Mouse (Mus musculus) stomach, embryonic 14.5 days (tissue): ENCODE data around the gene Art5. TPM values are rescaled to one million over a fixed set of nuclear protein-coding genes. Genes with fewer than 3 reads are reported as not detected.

ENCODE experiments used
- ATAC-seq: fragments of 200-750 bp; cut with Nextera tagmentation; 2 replicates; pipeline ENCODE4 v1.8.0; 2017; ENCODE audit warnings: low read depth, moderate TSS enrichment; ENCODE audit not compliant: insufficient number of reproducible peaks, insufficient read depth, low FRiP score
- H3K27ac ChIP-seq: fragments of 300-500 bp; sonication (generic); 2 replicates; pipeline ENCODE4 v1.5.1; 2014; ENCODE audit warnings: mild to moderate bottlenecking, low read length, moderate library complexity, mixed read lengths
- H3K27me3 ChIP-seq: fragments of 300-500 bp; sonication (generic); 2 replicates; pipeline ENCODE4 v1.6.1; 2014; ENCODE audit warnings: low read length, control low read depth, mixed read lengths; ENCODE audit not compliant: control insufficient read depth, insufficient read depth
- H3K36me3 ChIP-seq: fragments of 300-500 bp; sonication (generic); 2 replicates; pipeline ENCODE4 v1.6.1; 2014; ENCODE audit warnings: mild to moderate bottlenecking, control low read depth, low read length, moderate library complexity, mixed read lengths; ENCODE audit not compliant: control insufficient read depth, insufficient read depth
- H3K4me1 ChIP-seq: fragments of 300-500 bp; sonication (generic); 2 replicates; pipeline ENCODE4 v1.6.1; 2014; ENCODE audit warnings: low read length, control low read depth, mixed read lengths; ENCODE audit not compliant: control insufficient read depth, insufficient read depth
- H3K4me2 ChIP-seq: fragments of 300-500 bp; sonication (generic); replicated peaks from 2 replicates; pipeline ENCODE4 v1.6.1; 2014; ENCODE audit warnings: low read depth, low read length, control low read depth
- H3K4me3 ChIP-seq: fragments of 300-500 bp; sonication (generic); 2 replicates; pipeline ENCODE4 v1.5.1; 2014; ENCODE audit warnings: low read depth, low read length, control low read depth
- H3K9ac ChIP-seq: fragments of 300-500 bp; sonication (generic); replicated peaks from 2 replicates; pipeline ENCODE4 v1.6.1; 2014; ENCODE audit warnings: low read depth, mild to moderate bottlenecking, control low read depth, low read length, moderate library complexity, mixed read lengths
- H3K9me3 ChIP-seq: fragments of 300-500 bp; sonication (generic); 2 replicates; pipeline ENCODE4 v1.6.1; 2016; ENCODE audit warnings: low read depth, low read length, control low read depth; ENCODE audit not compliant: control insufficient read depth
- WGBS: fragments of 180-500 bp; shearing (Covaris S2); extraction: QIAGEN DNeasy Blood & Tissue Kit; methylation state at CpG from one replicate; pipeline ENCODE4 v1.1.7; 2014; 5-methylcytosine and 5-hydroxymethylcytosine counted together
- polyA plus RNA-seq: library from polyadenylated mRNA; unstranded; fragments of >200 nt; fragmentation: Nextera tagmentation; extraction: Ambion mirVana; gene quantifications from 2 replicates; pipeline ENCODE4 v1.2.1, GENCODE M21; 2014

The Art5 gene
- polyA plus RNA-seq, 1 experiment from 2014 or later = 0.22 TPM

- Histone ChIP-seq H3K4me3 (no peak overlapping the region), H3K9me3 (no peaks in the 10 kb centered on the region), H3K4me2 (no peak overlapping the region), H3K27ac (no peak overlapping the region), H3K27me3 (no peaks in the 10 kb centered on the region), H3K4me1 (no peaks in the 10 kb centered on the region), H3K9ac (no peak overlapping the region), H3K36me3 (no peaks in the 10 kb centered on the region; the same call in 1 of the 2 replicates)
- 76% methylated on average over 45 of the region's 45 CpGs for WGBS
- no peak for ATAC-seq
Measured at GRCm38 (mm10) chr7:102113151-102113729, 4.0 kb upstream of the Art5 start.

- Histone ChIP-seq H3K4me2 (no peak overlapping the region), H3K27me3 (no peaks in the 10 kb centered on the region), H3K9ac (no peak overlapping the region), H3K27ac (no peak overlapping the region), H3K4me3 (no peak overlapping the region), H3K9me3 (no peaks in the 10 kb centered on the region), H3K4me1 (peaks cover 6% of the 10 kb centered on the region; the same call in 1 of the 2 replicates), H3K36me3 (no peaks in the 10 kb centered on the region; the same call in 1 of the 2 replicates)
- 92% methylated on average over 4 of the region's 4 CpGs for WGBS
- ATAC-seq = no peak
Measured at GRCm38 (mm10) chr7:102109746-102110145, 457 bp upstream of the Art5 start.

DNA sequence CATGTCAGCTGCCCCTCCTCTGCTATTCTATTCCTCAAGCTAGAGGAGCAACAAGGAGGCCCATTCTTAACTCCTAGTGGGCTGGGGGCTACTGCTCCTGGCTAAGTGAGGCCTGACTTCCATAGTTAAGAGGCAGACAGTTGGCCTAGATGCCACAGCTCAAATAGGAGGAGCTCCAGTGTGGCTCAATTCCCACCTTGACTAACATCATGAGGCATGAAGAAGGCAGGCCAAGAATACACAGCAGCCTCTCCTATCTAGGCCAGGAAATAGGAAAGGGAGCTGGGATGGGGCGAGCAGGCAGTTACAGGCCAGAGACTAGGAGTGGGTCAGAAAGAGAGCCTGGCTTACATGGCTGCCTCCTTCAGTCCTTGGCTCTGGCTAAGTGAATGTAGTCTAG is 1.1 kb downstream of the Art5 start:
- H3K36me3 ChIP-seq = no peaks in the 10 kb centered on the region; the same call in 1 of the 2 replicates
- H3K9ac ChIP-seq = no peak overlapping the region
- no peak for ATAC-seq
- peaks cover 6% of the 10 kb centered on the region; the same call in 1 of the 2 replicates for H3K4me1 ChIP-seq
- no peaks in the 10 kb centered on the region for H3K9me3 ChIP-seq
- H3K4me3 ChIP-seq = no peak overlapping the region
- WGBS = 89% methylated on average over 1 of the region's 1 CpGs
- H3K4me2 ChIP-seq = no peak overlapping the region
- no peak overlapping the region for H3K27ac ChIP-seq
- no peaks in the 10 kb centered on the region for H3K27me3 ChIP-seq

DNA sequence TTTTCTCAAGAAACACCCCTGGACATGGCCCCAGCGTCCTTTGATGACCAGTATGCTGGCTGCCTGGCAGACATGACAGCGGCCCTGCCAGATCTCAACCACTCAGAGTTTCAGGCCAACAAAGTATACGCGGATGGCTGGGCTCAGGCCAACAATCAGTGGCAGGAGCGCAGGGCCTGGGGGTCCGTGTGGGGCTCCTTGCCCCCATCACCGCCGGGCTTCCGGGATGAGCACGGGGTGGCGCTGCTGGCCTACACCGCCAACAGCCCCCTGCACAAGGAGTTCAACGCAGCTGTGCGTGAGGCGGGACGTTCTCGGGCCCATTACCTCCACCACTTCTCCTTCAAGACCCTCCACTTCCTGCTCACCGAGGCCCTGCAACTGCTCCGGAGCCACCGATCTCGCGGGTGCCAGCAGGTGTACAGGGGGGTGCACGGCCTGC is 2.6 kb downstream of the Art5 start:
- 16% methylated on average over 21 of the region's 23 CpGs for WGBS
- Histone ChIP-seq H3K36me3 (no peaks in the 10 kb centered on the region; the same call in 1 of the 2 replicates), H3K27me3 (no peaks in the 10 kb centered on the region), H3K9ac (0 out of 2 replicates have a peak overlapping the region, but pooled peaks have one; percentile 21), H3K4me1 (peaks cover 6% of the 10 kb centered on the region; the same call in 1 of the 2 replicates), H3K4me3 (peak overlapping the region; percentile 24), H3K4me2 (peak overlapping the region; percentile 66), H3K9me3 (no peaks in the 10 kb centered on the region), H3K27ac (no peak overlapping the region)
- ATAC-seq = no peak

GRCm38 (mm10) chr7:102104126-102104525 is 5.2 kb downstream of the Art5 start:
- Histone ChIP-seq H3K4me3 (no peak overlapping the region), H3K4me2 (no peak overlapping the region), H3K27ac (no peak overlapping the region), H3K27me3 (no peaks in the 10 kb centered on the region), H3K4me1 (peaks cover 17% of the 10 kb centered on the region; the same call in 1 of the 2 replicates), H3K9me3 (no peaks in the 10 kb centered on the region), H3K36me3 (no peaks in the 10 kb centered on the region), H3K9ac (no peak overlapping the region)
- WGBS = 57% methylated on average over 5 of the region's 5 CpGs
- no peak for ATAC-seq

GRCm38 (mm10) chr7:102103555-102103954 is 5.7 kb downstream of the Art5 start:
- no peak for ATAC-seq
- H3K4me1 ChIP-seq = peaks cover 17% of the 10 kb centered on the region; the same call in 1 of the 2 replicates
- 74% methylated on average over 2 of the region's 2 CpGs for WGBS
- no peak overlapping the region for H3K4me2 ChIP-seq
- no peaks in the 10 kb centered on the region for H3K36me3 ChIP-seq
- H3K9ac ChIP-seq = no peak overlapping the region
- H3K9me3 ChIP-seq = no peaks in the 10 kb centered on the region
- no peak overlapping the region for H3K27ac ChIP-seq
- no peaks in the 10 kb centered on the region for H3K27me3 ChIP-seq
- H3K4me3 ChIP-seq = no peak overlapping the region

DNA sequence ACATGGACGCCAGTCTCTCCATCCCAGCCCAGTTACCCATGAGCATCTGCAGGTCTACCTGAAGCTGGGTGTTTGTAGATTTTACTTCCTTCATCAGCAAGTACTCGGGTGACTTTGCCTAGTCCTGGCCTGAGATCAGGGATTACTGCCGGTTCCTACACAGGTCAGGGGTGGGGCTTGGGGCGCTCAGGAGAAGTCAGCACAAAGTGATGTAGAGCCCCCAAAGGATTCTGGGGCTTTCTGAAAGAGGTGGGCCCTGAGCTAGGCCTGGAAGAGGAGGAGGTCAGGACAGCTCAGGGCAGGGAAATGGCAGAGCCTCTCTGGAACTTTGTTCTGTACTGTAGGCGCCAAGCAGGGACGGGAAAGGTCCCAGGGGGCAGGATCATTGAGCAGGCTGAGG is 6.6 kb downstream of the Art5 start:
- Histone ChIP-seq H3K9me3 (no peaks in the 10 kb centered on the region), H3K9ac (no peak overlapping the region), H3K4me3 (no peak overlapping the region), H3K4me1 (peaks cover 17% of the 10 kb centered on the region; the same call in 1 of the 2 replicates), H3K36me3 (no peaks in the 10 kb centered on the region), H3K27me3 (no peaks in the 10 kb centered on the region), H3K4me2 (no peak overlapping the region), H3K27ac (no peak overlapping the region)
- WGBS = 39% methylated on average over 6 of the region's 6 CpGs
- ATAC-seq = no peak

DNA sequence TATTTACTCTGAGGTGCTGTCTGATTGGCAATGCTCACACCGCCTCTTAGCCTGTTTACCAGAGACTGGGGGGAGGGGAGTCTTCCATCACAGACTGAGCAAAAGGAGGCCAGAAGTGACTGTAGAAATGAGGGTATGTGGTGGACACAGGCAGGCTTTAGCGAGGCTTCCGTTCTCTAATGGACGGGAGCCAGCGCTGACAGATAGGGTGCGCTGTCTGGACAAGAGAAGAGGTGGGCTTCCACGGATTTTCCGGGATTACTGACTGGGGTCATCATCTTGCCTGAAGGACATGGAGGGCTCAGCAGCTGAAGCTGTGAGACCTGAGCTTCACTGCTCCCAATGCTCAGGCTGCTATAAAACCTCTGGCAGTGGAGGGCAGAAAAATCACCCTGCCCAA is 7.0 kb downstream of the Art5 start:
- Histone ChIP-seq H3K4me3 (no peak overlapping the region), H3K27ac (no peak overlapping the region), H3K36me3 (no peaks in the 10 kb centered on the region), H3K9me3 (no peaks in the 10 kb centered on the region), H3K27me3 (no peaks in the 10 kb centered on the region), H3K4me2 (no peak overlapping the region), H3K9ac (no peak overlapping the region), H3K4me1 (peaks cover 17% of the 10 kb centered on the region; the same call in 1 of the 2 replicates)
- WGBS = 49% methylated on average over 8 of the region's 8 CpGs
- ATAC-seq = no peak

- Histone ChIP-seq H3K36me3 (no peaks in the 10 kb centered on the region), H3K4me1 (0 out of 2 replicates have a peak, but pooled peaks cover 10% of the 10 kb centered on the region), H3K27me3 (no peaks in the 10 kb centered on the region), H3K4me2 (no peak within 1 kb of the TSS), H3K9ac (no peak within 1 kb of the TSS), H3K9me3 (no peaks in the 10 kb centered on the region), H3K4me3 (no peak within 1 kb of the TSS), H3K27ac (no peak within 1 kb of the TSS)
- no peak for ATAC-seq
- 56% methylated on average over 5 of the region's 5 CpGs for WGBS
Measured at GRCm38 (mm10) chr7:102101487-102101886, 7.8 kb downstream of the Art5 start, which contains the start of gene Art1. TSS of gene Art1 (plus strand) at chr7:102101743.
